Mouse (Mus musculus) myocyte (in vitro differentiated cells): ENCODE results near the gene Ptprd. TPM values are rescaled to one million over a fixed set of nuclear protein-coding genes. Genes with fewer than 3 reads are reported as not detected.
A peak's percentile ranks its signal among the peaks of the same experiment; 100 is the strongest.

Experiments
- H3K27me3 ChIP-seq: one replicate; pipeline ENCODE4 v1.6.1; 2011; ENCODE audit not compliant: control insufficient read depth, insufficient read depth, insufficient read length
- H3K36me3 ChIP-seq: one replicate; pipeline ENCODE4 v1.6.1; 2011; ENCODE audit not compliant: control insufficient read depth, insufficient read depth
- H3K4me2 ChIP-seq: one replicate; pipeline ENCODE4 v1.6.1; 2011; ENCODE audit warnings: low read depth, control low read depth
- H3K4me3 ChIP-seq: one replicate; pipeline ENCODE4 v1.5.1; 2011; ENCODE audit warnings: mild to moderate bottlenecking, control low read depth, moderate library complexity
- H3K79me2 ChIP-seq: one replicate; pipeline ENCODE4 v1.6.1; 2011; ENCODE audit not compliant: control insufficient read depth, insufficient read depth
- H3ac ChIP-seq: one replicate; pipeline ENCODE4 v1.6.1; 2011; ENCODE audit not compliant: control insufficient read depth, insufficient read length
- CEBPB ChIP-seq: IDR thresholded peaks from 2 replicates; pipeline ENCODE4 v1.6.1; 2011; ENCODE audit warnings: mild to moderate bottlenecking, moderate library complexity; ENCODE audit not compliant: poor library complexity, insufficient read depth, severe bottlenecking
- E2F4 ChIP-seq: IDR thresholded peaks from one replicate; pipeline ENCODE4 v1.6.1; 2011; ENCODE audit warnings: mild to moderate bottlenecking, control low read depth, moderate library complexity; ENCODE audit not compliant: insufficient read depth
- MAX ChIP-seq: IDR thresholded peaks from one replicate; pipeline ENCODE4 v1.6.1; 2011; ENCODE audit warnings: low read depth, mild to moderate bottlenecking, control low read depth
- MYOD1 ChIP-seq, 3 experiments: IDR thresholded peaks; one replicate each; pipeline ENCODE4 v1.6.1; 2011; ENCODE audit warnings: control low read depth in 2 of 3, low read depth in 2 of 3, mild to moderate bottlenecking in 2 of 3, moderate library complexity in 1 of 3; ENCODE audit not compliant: insufficient read length in 2 of 3, control insufficient read depth in 1 of 3
- MYOG ChIP-seq, 3 experiments: IDR thresholded peaks; one replicate each; pipeline ENCODE4 v1.6.1; 2011; ENCODE audit warnings: control low read depth in 2 of 3, low read depth in 2 of 3, mild to moderate bottlenecking in 2 of 3; ENCODE audit not compliant: insufficient read length in 2 of 3, control insufficient read depth in 1 of 3, insufficient read depth in 1 of 3
- POLR2A ChIP-seq: IDR thresholded peaks from one replicate; pipeline ENCODE4 v1.6.1; 2011; ENCODE audit warnings: low read depth, mild to moderate bottlenecking, control low read depth, moderate library complexity; ENCODE audit not compliant: insufficient read length
- POLR2AphosphoS2 ChIP-seq: IDR thresholded peaks from one replicate; pipeline ENCODE4 v1.6.1; 2011; ENCODE audit warnings: low read depth, control low read depth; ENCODE audit not compliant: insufficient read length
- REST ChIP-seq: IDR thresholded peaks from one replicate; pipeline ENCODE4 v1.6.1; 2011; ENCODE audit warnings: mild to moderate bottlenecking, control low read depth, moderate library complexity; ENCODE audit not compliant: insufficient read depth, insufficient read length
- SRF ChIP-seq: IDR thresholded peaks from one replicate; pipeline ENCODE4 v1.6.1; 2011; ENCODE audit warnings: low read depth; ENCODE audit not compliant: control insufficient read depth, insufficient read length
- TCF12 ChIP-seq: IDR thresholded peaks from one replicate; pipeline ENCODE4 v1.6.1; 2011; ENCODE audit warnings: mild to moderate bottlenecking, control low read depth; ENCODE audit not compliant: poor library complexity, insufficient read depth, severe bottlenecking
- TCF3 ChIP-seq: IDR thresholded peaks from one replicate; pipeline ENCODE4 v1.6.1; 2011; ENCODE audit warnings: low read depth, control low read depth; ENCODE audit not compliant: insufficient read length
- USF1 ChIP-seq: IDR thresholded peaks from one replicate; pipeline ENCODE4 v1.6.1; 2011; ENCODE audit warnings: low read depth, mild to moderate bottlenecking, control low read depth, moderate library complexity
- polyA plus RNA-seq: library from polyadenylated mRNA; unstranded; fragments of >200 nt; fragmentation: generic; extraction: Trizol; gene quantifications from one replicate; pipeline ENCODE4 v1.2.1, GENCODE M21; 2012; ENCODE audit warnings: missing spikeins

The Ptprd gene
- polyA plus RNA-seq = 2.9 TPM

- no peak within 1 kb of the TSS for H3ac ChIP-seq
- no peaks in the 10 kb centered on the region for H3K36me3 ChIP-seq
- H3K4me2 ChIP-seq = no peak within 1 kb of the TSS
- H3K4me3 ChIP-seq = no peak within 1 kb of the TSS
- TF ChIP-seq POLR2A (no peak), E2F4 (no peak)
- no peaks in the 10 kb centered on the region for H3K79me2 ChIP-seq
- H3K27me3 ChIP-seq = no peaks in the 10 kb centered on the region
These were observed at the start of gene Ptprd for GRCm38 (mm10) chr4:78211529-78212494. TSS of gene Ptprd (minus strand) at chr4:78211961.

GRCm38 (mm10) chr4:78235820-78236219 is 24.1 kb upstream of the Ptprd start:
- Histone ChIP-seq H3K79me2 (no peaks in the 10 kb centered on the region), H3K4me2 (peak overlapping the region; percentile 62), H3ac (no peak overlapping the region), H3K4me3 (no peak overlapping the region), H3K27me3 (no peaks in the 10 kb centered on the region), H3K36me3 (no peaks in the 10 kb centered on the region)
- TF ChIP-seq POLR2AphosphoS2 = no peak
- TF ChIP-seq SRF = no peak
- TF ChIP-seq MAX = no peak
- peak in 1 of 3 experiments; percentile 12 for TF ChIP-seq MYOD1 (IDR thresholded peaks at IDR 0.05; ENCODE audit: control insufficient read depth in 1 of 3, insufficient read length in 2 of 3, low read depth in 2 of 3)
- TF ChIP-seq CEBPB = no peak
- TF ChIP-seq E2F4 = no peak
- no peak for TF ChIP-seq TCF3
- TF ChIP-seq REST = no peak

- no peak overlapping the region for H3K4me3 ChIP-seq
- no peak for TF ChIP-seq MYOD1 (IDR thresholded peaks at IDR 0.05; ENCODE audit: control insufficient read depth in 1 of 3, insufficient read length in 2 of 3, low read depth in 2 of 3)
- no peak for TF ChIP-seq MYOG (IDR thresholded peaks at IDR 0.05; ENCODE audit: control insufficient read depth in 1 of 3, insufficient read depth in 1 of 3, insufficient read length in 2 of 3, low read depth in 2 of 3)
- TF ChIP-seq CEBPB = peak; percentile 8; the same call in 1 of the 2 replicates
- H3K36me3 ChIP-seq = no peaks in the 10 kb centered on the region
- peak overlapping the region; percentile 62 for H3K4me2 ChIP-seq
- no peaks in the 10 kb centered on the region for H3K27me3 ChIP-seq
- no peak overlapping the region for H3ac ChIP-seq
- no peaks in the 10 kb centered on the region for H3K79me2 ChIP-seq
These were observed 23.6 kb upstream of the Ptprd start for GRCm38 (mm10) chr4:78235316-78235715.

GRCm38 (mm10) chr4:78234681-78235080 is 22.9 kb upstream of the Ptprd start:
- TF ChIP-seq E2F4 = no peak
- no peak for TF ChIP-seq MYOG (IDR thresholded peaks at IDR 0.05; ENCODE audit: control insufficient read depth in 1 of 3, insufficient read depth in 1 of 3, insufficient read length in 2 of 3, low read depth in 2 of 3)
- no peak for TF ChIP-seq POLR2AphosphoS2
- no peak for TF ChIP-seq CEBPB
- TF ChIP-seq TCF3 = no peak
- TF ChIP-seq POLR2A = no peak
- TF ChIP-seq MYOD1 (IDR thresholded peaks at IDR 0.05; ENCODE audit: control insufficient read depth in 1 of 3, insufficient read length in 2 of 3, low read depth in 2 of 3) = no peak
- no peak for TF ChIP-seq SRF
- no peak for TF ChIP-seq REST
- no peak for TF ChIP-seq MAX
- no peak for TF ChIP-seq TCF12
- TF ChIP-seq USF1 = no peak
- H3K36me3 ChIP-seq = no peaks in the 10 kb centered on the region
- H3K27me3 ChIP-seq = no peaks in the 10 kb centered on the region
- no peaks in the 10 kb centered on the region for H3K79me2 ChIP-seq
- H3K4me3 ChIP-seq = no peak overlapping the region
- H3ac ChIP-seq = no peak overlapping the region
- H3K4me2 ChIP-seq = no peak overlapping the region

GRCm38 (mm10) chr4:78213949-78214348 is 2.2 kb upstream of the Ptprd start:
- Histone ChIP-seq H3ac (no peak overlapping the region), H3K36me3 (no peaks in the 10 kb centered on the region), H3K4me3 (no peak overlapping the region), H3K27me3 (no peaks in the 10 kb centered on the region), H3K79me2 (no peaks in the 10 kb centered on the region), H3K4me2 (no peak overlapping the region)
- no peak for TF ChIP-seq E2F4
- no peak for TF ChIP-seq POLR2A
- no peak for TF ChIP-seq POLR2AphosphoS2
- no peak for TF ChIP-seq MAX
- TF ChIP-seq MYOD1 (IDR thresholded peaks at IDR 0.05; ENCODE audit: control insufficient read depth in 1 of 3, insufficient read length in 2 of 3, low read depth in 2 of 3) = no peak
- TF ChIP-seq TCF12 = no peak
- TF ChIP-seq USF1 = no peak
- no peak for TF ChIP-seq REST
- TF ChIP-seq SRF = no peak
- no peak for TF ChIP-seq CEBPB
